22 mouse cellular contexts compared by ENCODE assay signal in genomic region chr6:71806713-71807112, GRCm38 (mm10). TPM values are rescaled to one million over a fixed set of nuclear protein-coding genes. Genes with fewer than 3 reads are reported as not detected.
DNase-seq lines count a peak whose midpoint lies in the region; ATAC-seq and TF ChIP-seq lines count a peak whose summit lies in the region.
"Had no signal": no experiment of that assay in that cellular context is flagged by ENCODE, and none has a peak within 500 bp of the region (broad histone marks: within the 10 kb centered on the region; RNA-seq: fewer than 3 reads in every experiment).

No protein-coding gene starts in this region.

- H3K4me2 ChIP-seq in liver, postnatal 0 days (ENCODE audit: low read depth, low read length) = no peak overlapping the region
- H3K4me2 ChIP-seq in intestine, postnatal 0 days (replicated peaks; ENCODE audit: low read depth) = no peak overlapping the region
- H3K4me2 ChIP-seq: forebrain, embryonic 13.5 days; heart, embryonic 11.5 days; hindbrain, embryonic 12.5 days; hindbrain, embryonic 15.5 days had no signal

- no peak for TF ChIP-seq CTCF in liver, postnatal 0 days (IDR thresholded peaks at IDR 0.05; ENCODE audit: low read depth)
- TF ChIP-seq CTCF in intestine, postnatal 0 days (IDR thresholded peaks at IDR 0.05; ENCODE audit: low read depth) = no peak

- H3K9me3 ChIP-seq in liver, postnatal 0 days (ENCODE audit: low read length) = no peaks in the 10 kb centered on the region
- no peaks in the 10 kb centered on the region for H3K9me3 ChIP-seq in intestine, postnatal 0 days (ENCODE audit: control insufficient read depth)
- H3K9me3 ChIP-seq: forebrain, embryonic 10.5 days; forebrain, embryonic 13.5 days; hindbrain, embryonic 12.5 days; hindbrain, embryonic 15.5 days had no signal

- H3K9ac ChIP-seq in liver, postnatal 0 days (replicated peaks) = no peak overlapping the region
- H3K9ac ChIP-seq in intestine, postnatal 0 days (ENCODE audit: low read depth, low read length) = no peak overlapping the region
- H3K9ac ChIP-seq: forebrain, embryonic 13.5 days; hindbrain, embryonic 12.5 days; hindbrain, embryonic 15.5 days had no signal

- no peak overlapping the region for H3K27ac ChIP-seq in liver, postnatal 0 days (ENCODE audit: low read depth)
- H3K27ac ChIP-seq in intestine, postnatal 0 days (ENCODE audit: low read depth, low read length) = no peak overlapping the region
- H3K27ac ChIP-seq: forebrain, embryonic 10.5 days; forebrain, embryonic 13.5 days; gastrocnemius, adult 2 months; hindbrain, embryonic 12.5 days; hindbrain, embryonic 15.5 days had no signal

- no peak for DNase-seq in liver, postnatal 0 days
- DNase-seq in liver (no peak), NIH3T3 (ENCODE audit: low read depth) (peak; percentile 23)
- DNase-seq in frontal cortex, postnatal 36 days (ENCODE audit: low spot score in 2 of 2) = no peak
- DNase-seq in kidney, postnatal 14 days = no peak
- DNase-seq: adrenal gland, adult 8-10 months; adrenal gland, postnatal 25 days; cerebellum, adult 11-12 months; cerebellum, adult 8-10 months; cerebellum, postnatal 10 days; gastrocnemius, adult 2 months; gastrocnemius, postnatal 14 days; heart, adult 11 months had no signal

- peak; percentile 18; the same call in 1 of the 2 replicates for ATAC-seq in liver, postnatal 0 days
- peak; percentile 57 for ATAC-seq in intestine, postnatal 0 days
- ATAC-seq: activated CD4-positive, CD25-positive, alpha-beta regulatory T cell, adult 4 months; CD4-positive, CD25-positive, alpha-beta regulatory T cell, adult 4 months; forebrain, embryonic 13.5 days; forebrain, embryonic 16.5 days had no signal

- no peak overlapping the region for H3K4me3 ChIP-seq in liver, postnatal 0 days (ENCODE audit: low read depth, low read length)
- no peak overlapping the region for H3K4me3 ChIP-seq in intestine, postnatal 0 days (ENCODE audit: low read depth, low read length)
- H3K4me3 ChIP-seq: forebrain, embryonic 10.5 days; forebrain, embryonic 13.5 days; gastrocnemius, adult 2 months; hindbrain, embryonic 12.5 days; hindbrain, embryonic 15.5 days had no signal

- TF ChIP-seq EP300 in liver, postnatal 0 days (IDR thresholded peaks at IDR 0.05; ENCODE audit: low read depth) = no peak

- no peaks in the 10 kb centered on the region for H3K36me3 ChIP-seq in liver, postnatal 0 days (replicated peaks; ENCODE audit: insufficient read depth, low read length)
- 0 out of 2 replicates have a peak, but pooled peaks cover 5% of the 10 kb centered on the region for H3K36me3 ChIP-seq in intestine, postnatal 0 days (ENCODE audit: control insufficient read depth, insufficient read depth)

- H3K27me3 ChIP-seq in liver, postnatal 0 days (ENCODE audit: insufficient read depth, low read length) = no peaks in the 10 kb centered on the region
- H3K27me3 ChIP-seq in intestine, postnatal 0 days (replicated peaks; ENCODE audit: control insufficient read depth, insufficient read depth, low read length) = no peaks in the 10 kb centered on the region
- H3K27me3 ChIP-seq: forebrain, embryonic 13.5 days; hindbrain, embryonic 12.5 days; hindbrain, embryonic 15.5 days had no signal

- 39% methylated on average over 1 of the region's 1 CpGs for WGBS in liver, postnatal 0 days (ENCODE audit: insufficient replicate concordance)
- 25% methylated on average over 1 of the region's 1 CpGs for WGBS in intestine, postnatal 0 days

- H3K4me1 ChIP-seq in liver, postnatal 0 days (ENCODE audit: insufficient read depth) = 0 out of 2 replicates have a peak, but pooled peaks cover 4% of the 10 kb centered on the region
- H3K4me1 ChIP-seq in intestine, postnatal 0 days (replicated peaks; ENCODE audit: control insufficient read depth, insufficient read depth, low read length) = no peaks in the 10 kb centered on the region
- H3K4me1 ChIP-seq: forebrain, embryonic 10.5 days; hindbrain, embryonic 12.5 days; hindbrain, embryonic 15.5 days had no signal

RNA-seq across cellular contexts. Expression of gene Mrpl35, which starts 20.1 kb away (rescaled TPM):
- polyA plus RNA-seq in liver, postnatal 0 days (2015; fragmentation: Nextera tagmentation; extraction: Ambion mirVana) = 57.3 and 59.4 TPM in 2 replicates
- polyA plus RNA-seq in intestine, postnatal 0 days (2015; fragmentation: Nextera tagmentation; extraction: Ambion mirVana) = 61.4 and 62.1 TPM in 2 replicates

RNA-seq across cellular contexts. Expression of gene Immt, which starts 24.4 kb away (rescaled TPM):
- 82.5 and 88.1 TPM in 2 replicates for polyA plus RNA-seq in liver, postnatal 0 days (2015; fragmentation: Nextera tagmentation; extraction: Ambion mirVana)
- polyA plus RNA-seq in intestine, postnatal 0 days (2015; fragmentation: Nextera tagmentation; extraction: Ambion mirVana) = 171 and 180 TPM in 2 replicates
